Mouse (Mus musculus): Measurements from ENCODE around the gene Filip1.

DNA sequence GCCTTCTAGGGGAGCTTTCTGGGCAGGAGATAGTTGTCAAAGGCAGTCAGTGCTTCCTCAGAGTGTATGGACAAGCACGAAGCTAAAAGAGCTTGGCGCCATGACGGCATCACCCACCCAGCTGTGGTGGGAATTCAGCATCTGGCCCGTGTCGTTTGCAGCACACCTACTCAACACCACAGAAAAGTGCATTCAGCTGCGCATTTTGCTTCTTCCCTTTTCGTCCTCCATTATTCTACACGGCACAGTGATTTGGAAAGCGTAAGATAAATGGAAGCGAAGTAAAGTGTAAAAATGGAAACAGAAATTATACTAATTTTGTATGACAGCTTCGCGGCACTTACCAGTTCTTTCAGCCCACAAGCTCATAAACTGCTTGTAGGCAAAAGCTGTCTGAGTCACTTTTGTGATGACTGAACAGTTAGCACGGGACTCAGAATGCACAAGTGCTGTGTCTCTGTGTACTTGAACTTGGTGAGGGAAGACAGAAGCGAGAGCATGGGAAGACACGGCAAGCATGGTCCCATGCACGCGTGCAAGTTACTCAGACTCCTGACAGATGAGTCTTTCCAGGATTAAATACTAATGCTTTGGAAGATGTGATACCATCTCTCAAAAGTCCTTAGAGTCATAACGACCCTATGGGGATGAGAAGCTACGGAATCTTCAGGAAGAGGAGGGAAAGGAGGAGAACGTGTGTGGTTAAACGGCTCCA lies 85.3 kb downstream of the Filip1 start:
- TF ChIP-seq POLR2A (IDR thresholded peaks at IDR 0.05; ENCODE audit: borderline replicate concordance, control insufficient read depth, low read depth, low read length) (no peak), CTCF (IDR thresholded peaks at IDR 0.05; ENCODE audit: control insufficient read depth, insufficient read depth, low read length) (no peak)

Measured in bone marrow, adult 2 months (tissue).